Mouse (Mus musculus) neural tube, embryonic 14.5 days (tissue): ENCODE measurements around the gene Txlna. TPM values are rescaled to one million over a fixed set of nuclear protein-coding genes. Genes with fewer than 3 reads are reported as not detected.
A peak's percentile ranks its signal among the peaks of the same experiment; 100 is the strongest.

ENCODE experiments used
- ATAC-seq: fragments of 200-750 bp; cut with Nextera tagmentation; 2 replicates; pipeline ENCODE4 v1.8.0; 2017; ENCODE audit warnings: low read depth, mild to moderate bottlenecking, moderate TSS enrichment, moderate library complexity
- H3K27ac ChIP-seq: fragments of 300-500 bp; sonication (generic); 2 replicates; pipeline ENCODE4 v1.5.1; 2014; ENCODE audit warnings: low read depth, mild to moderate bottlenecking, control low read depth, low read length, moderate library complexity, mixed read lengths
- H3K27me3 ChIP-seq: fragments of 300-500 bp; sonication (generic); 2 replicates; pipeline ENCODE4 v1.6.1; 2014; ENCODE audit warnings: low read length; ENCODE audit not compliant: control insufficient read depth, insufficient read depth
- H3K36me3 ChIP-seq: fragments of 300-500 bp; sonication (generic); 2 replicates; pipeline ENCODE4 v1.6.1; 2014; ENCODE audit warnings: low read length, mixed read lengths; ENCODE audit not compliant: control insufficient read depth, insufficient read depth
- H3K4me1 ChIP-seq: fragments of 300-500 bp; sonication (generic); 2 replicates; pipeline ENCODE4 v1.6.1; 2014; ENCODE audit warnings: low read length; ENCODE audit not compliant: control insufficient read depth, insufficient read depth
- H3K4me2 ChIP-seq: fragments of 300-500 bp; sonication (generic); 2 replicates; pipeline ENCODE4 v1.6.1; 2014; ENCODE audit warnings: mild to moderate bottlenecking, low read depth, low read length, control low read depth
- H3K4me3 ChIP-seq: fragments of 300-500 bp; sonication (generic); 2 replicates; pipeline ENCODE4 v1.5.1; 2014; ENCODE audit warnings: low read depth, low read length, control low read depth, mixed read lengths
- H3K9ac ChIP-seq: fragments of 300-500 bp; sonication (generic); replicated peaks from 2 replicates; pipeline ENCODE4 v1.6.1; 2014; ENCODE audit warnings: low read depth, mild to moderate bottlenecking, control low read depth, low read length, mixed read lengths
- H3K9me3 ChIP-seq: fragments of 300-500 bp; sonication (generic); 2 replicates; pipeline ENCODE4 v1.6.1; 2016; ENCODE audit warnings: low read length; ENCODE audit not compliant: control insufficient read depth
- WGBS: fragments of 180-500 bp; shearing (Covaris S2); extraction: QIAGEN DNeasy Blood & Tissue Kit; methylation state at CpG from one replicate; pipeline ENCODE4 v1.1.7; 2014; 5-methylcytosine and 5-hydroxymethylcytosine counted together
- polyA plus RNA-seq: library from polyadenylated mRNA; unstranded; fragments of >200 nt; fragmentation: Nextera tagmentation; extraction: Ambion mirVana; gene quantifications from 2 replicates; pipeline ENCODE4 v1.2.1, GENCODE M21; 2014

Gene Txlna
- polyA plus RNA-seq, 1 experiment from 2014 or later, result 40.1 TPM

DNA sequence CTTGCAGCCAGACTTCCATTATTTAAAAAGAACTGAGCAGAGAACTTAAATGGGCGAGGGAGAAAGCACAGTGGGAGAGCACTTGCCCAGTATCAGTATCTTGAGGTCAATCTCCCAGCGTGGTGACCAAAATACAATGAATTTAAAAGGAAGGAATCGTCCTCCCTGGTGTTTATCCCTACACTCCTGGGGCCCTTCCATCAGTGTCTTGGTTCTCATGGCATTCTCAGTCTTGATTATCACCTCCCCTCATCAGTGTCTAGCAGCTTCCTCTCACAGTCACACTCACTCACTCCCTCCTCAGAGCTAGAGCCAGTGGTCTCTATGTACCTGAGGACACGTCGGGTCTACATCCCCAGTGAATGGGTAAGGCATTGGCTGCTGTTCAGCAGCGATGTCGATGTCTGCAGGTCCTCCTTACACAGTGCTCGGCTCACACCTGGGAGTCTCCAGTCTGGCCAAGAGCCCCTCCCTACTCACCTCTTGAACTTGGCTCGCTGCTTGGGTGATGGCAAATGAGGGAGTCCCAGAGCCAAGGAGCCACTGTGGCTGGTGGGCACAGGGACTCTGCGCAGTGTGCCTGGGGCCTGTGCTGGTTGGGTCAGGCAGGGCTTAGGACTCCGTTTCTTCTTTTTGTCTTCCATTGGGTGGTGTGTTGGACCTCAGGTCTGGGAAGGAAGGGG, 18.6 kb downstream of the Txlna start:
- H3K9ac ChIP-seq, result peak overlapping the region; percentile 81; the same call in 1 of the 2 replicates
- H3K4me1 ChIP-seq, result peaks cover 36% of the 10 kb centered on the region
- 85% methylated on average over 11 of the region's 11 CpGs for WGBS
- H3K27ac ChIP-seq, result no peak overlapping the region; the same call in 1 of the 2 replicates
- no peaks in the 10 kb centered on the region for H3K27me3 ChIP-seq
- no peak for ATAC-seq
- peaks cover 3% of the 10 kb centered on the region for H3K36me3 ChIP-seq
- H3K4me2 ChIP-seq, result peak overlapping the region; percentile 86
- peak overlapping the region; percentile 59; the same call in 1 of the 2 replicates for H3K4me3 ChIP-seq
- H3K9me3 ChIP-seq, result no peaks in the 10 kb centered on the region

DNA sequence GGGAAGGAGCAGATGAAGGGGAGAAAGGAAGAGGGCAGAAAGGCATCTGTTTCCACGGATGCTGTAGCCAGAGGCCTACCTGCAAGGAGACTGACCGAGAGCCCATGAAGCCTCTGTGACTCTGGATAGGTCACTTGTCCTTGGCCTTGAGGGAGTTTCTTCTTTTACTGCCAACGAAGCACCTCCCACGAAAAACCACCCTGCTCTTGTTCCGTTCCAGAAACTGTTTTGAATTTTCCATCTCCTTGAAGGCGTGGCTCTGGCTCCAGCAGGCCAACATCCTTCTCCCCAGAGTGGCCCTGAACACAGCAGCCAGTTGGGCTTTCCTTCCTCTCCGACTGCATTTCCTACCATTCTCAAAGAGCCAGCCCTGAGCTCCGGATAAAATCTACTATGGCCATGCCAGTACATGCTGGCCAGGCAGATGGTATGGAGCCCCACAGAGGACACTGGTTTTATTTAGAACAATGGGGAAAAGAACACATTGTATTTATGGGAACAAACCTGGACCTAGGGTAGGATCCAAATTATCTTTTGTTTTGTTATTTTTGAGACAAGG, 19.5 kb downstream of the Txlna start:
- peaks cover 36% of the 10 kb centered on the region for H3K4me1 ChIP-seq

GRCm38 (mm10) chr4:129620419-129621282, 20.2 kb downstream of the Txlna start:
- WGBS, result 87% methylated on average over 11 of the region's 11 CpGs
- ATAC-seq, result no peak
- no peaks in the 10 kb centered on the region for H3K9me3 ChIP-seq
- no peaks in the 10 kb centered on the region for H3K27me3 ChIP-seq
- H3K9ac ChIP-seq, result no peak overlapping the region
- H3K36me3 ChIP-seq, result 0 out of 2 replicates have a peak, but pooled peaks cover 3% of the 10 kb centered on the region
- no peak overlapping the region for H3K4me3 ChIP-seq
- no peak overlapping the region for H3K4me2 ChIP-seq
- peaks cover 36% of the 10 kb centered on the region for H3K4me1 ChIP-seq
- no peak overlapping the region for H3K27ac ChIP-seq

More for the DNA sequence above, 19.5 kb downstream of the Txlna start:
- H3K4me3 ChIP-seq, result no peak overlapping the region
- H3K27ac ChIP-seq, result no peak overlapping the region
- ATAC-seq, result no peak
- H3K27me3 ChIP-seq, result no peaks in the 10 kb centered on the region
- no peak overlapping the region for H3K9ac ChIP-seq
- H3K9me3 ChIP-seq, result no peaks in the 10 kb centered on the region
- H3K4me2 ChIP-seq, result no peak overlapping the region
- WGBS, result 89% methylated on average over 8 of the region's 8 CpGs
- H3K36me3 ChIP-seq, result peaks cover 3% of the 10 kb centered on the region; the same call in 1 of the 2 replicates

- Histone ChIP-seq H3K4me3 (peak within 1 kb of the TSS; percentile 66), H3K4me2 (peak within 1 kb of the TSS; percentile 92), H3K9me3 (no peaks in the 10 kb centered on the region), H3K9ac (peak within 1 kb of the TSS; percentile 88), H3K27ac (peak within 1 kb of the TSS; percentile 91), H3K27me3 (no peaks in the 10 kb centered on the region), H3K36me3 (0 out of 2 replicates have a peak, but pooled peaks cover 3% of the 10 kb centered on the region), H3K4me1 (peaks cover 23% of the 10 kb centered on the region)
- ATAC-seq, result peak; percentile 92
- 4% methylated on average over 43 of the region's 44 CpGs for WGBS
These were observed 21.8 kb downstream of the Txlna start, which contains the start of gene Iqcc for GRCm38 (mm10) chr4:129618786-129619691. Iqcc (minus strand) TSS chr4:129619099.

GRCm38 (mm10) chr4:129618031-129618430, 22.8 kb downstream of the Txlna start:
- peaks cover 20% of the 10 kb centered on the region for H3K4me1 ChIP-seq
- H3K4me2 ChIP-seq, result peak overlapping the region; percentile 92
- 97% methylated on average over 5 of the region's 5 CpGs for WGBS
- ATAC-seq, result no peak
- H3K36me3 ChIP-seq, result 0 out of 2 replicates have a peak, but pooled peaks cover 3% of the 10 kb centered on the region
- no peaks in the 10 kb centered on the region for H3K9me3 ChIP-seq
- no peaks in the 10 kb centered on the region for H3K27me3 ChIP-seq
- peak overlapping the region; percentile 91 for H3K27ac ChIP-seq
- H3K9ac ChIP-seq, result peak overlapping the region; percentile 88
- peak overlapping the region; percentile 66 for H3K4me3 ChIP-seq

GRCm38 (mm10) chr4:129617121-129617641, 23.7 kb downstream of the Txlna start:
- ATAC-seq, result no peak
- Histone ChIP-seq H3K4me2 (no peak overlapping the region), H3K4me3 (no peak overlapping the region), H3K27ac (no peak overlapping the region), H3K36me3 (0 out of 2 replicates have a peak, but pooled peaks cover 3% of the 10 kb centered on the region), H3K9me3 (no peaks in the 10 kb centered on the region), H3K4me1 (peaks cover 11% of the 10 kb centered on the region), H3K9ac (no peak overlapping the region), H3K27me3 (no peaks in the 10 kb centered on the region)
- 94% methylated on average over 7 of the region's 7 CpGs for WGBS

GRCm38 (mm10) chr4:129616631-129617030, 24.2 kb downstream of the Txlna start:
- Histone ChIP-seq H3K36me3 (0 out of 2 replicates have a peak, but pooled peaks cover 3% of the 10 kb centered on the region), H3K9ac (no peak overlapping the region), H3K4me2 (no peak overlapping the region), H3K4me3 (no peak overlapping the region), H3K27ac (no peak overlapping the region), H3K27me3 (no peaks in the 10 kb centered on the region), H3K9me3 (no peaks in the 10 kb centered on the region), H3K4me1 (peaks cover 8% of the 10 kb centered on the region; the same call in 1 of the 2 replicates)
- no peak for ATAC-seq
- WGBS, result 93% methylated on average over 3 of the region's 3 CpGs

DNA sequence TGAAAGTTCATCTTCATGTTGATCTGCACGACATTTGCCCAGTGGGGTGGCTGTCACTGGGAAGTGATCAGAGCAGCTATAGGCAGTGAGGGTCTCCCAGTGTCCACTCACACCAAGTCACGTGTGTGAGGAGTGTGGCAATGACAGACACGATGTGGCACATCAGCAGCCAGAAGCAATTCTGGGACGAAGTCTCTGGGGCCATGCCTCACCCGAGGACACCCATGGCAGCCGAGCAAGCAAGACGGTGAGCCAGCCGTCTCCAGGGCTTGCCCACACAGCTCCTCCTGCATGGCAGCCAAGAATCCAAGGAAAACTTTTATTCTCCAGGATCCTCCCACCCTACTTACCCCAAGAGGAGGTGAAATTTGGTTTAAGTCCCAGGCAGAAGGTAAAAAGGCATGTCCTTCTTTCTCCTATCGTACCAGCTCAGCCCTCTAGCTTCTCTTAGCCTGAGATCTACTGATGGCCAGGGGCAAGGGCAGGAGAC, 25.0 kb downstream of the Txlna start:
- H3K27ac ChIP-seq, result no peak overlapping the region
- H3K9ac ChIP-seq, result no peak overlapping the region
- 0 out of 2 replicates have a peak, but pooled peaks cover 3% of the 10 kb centered on the region for H3K36me3 ChIP-seq
- no peak overlapping the region for H3K4me2 ChIP-seq
- peaks cover 8% of the 10 kb centered on the region; the same call in 1 of the 2 replicates for H3K4me1 ChIP-seq
- H3K9me3 ChIP-seq, result no peaks in the 10 kb centered on the region
- ATAC-seq, result no peak
- H3K27me3 ChIP-seq, result no peaks in the 10 kb centered on the region
- 91% methylated on average over 9 of the region's 9 CpGs for WGBS
- no peak overlapping the region for H3K4me3 ChIP-seq
